Mouse (Mus musculus): ENCODE measurements at regions not wholly inside any gene's neighbourhood (a gene's known extent, or its start where the extent isn't known, plus 50 kb on each side); places are given as distances from the start of the nearest gene placed in this dataset.
A peak's percentile ranks its signal among the peaks of the same experiment; 100 is the strongest.

DNA sequence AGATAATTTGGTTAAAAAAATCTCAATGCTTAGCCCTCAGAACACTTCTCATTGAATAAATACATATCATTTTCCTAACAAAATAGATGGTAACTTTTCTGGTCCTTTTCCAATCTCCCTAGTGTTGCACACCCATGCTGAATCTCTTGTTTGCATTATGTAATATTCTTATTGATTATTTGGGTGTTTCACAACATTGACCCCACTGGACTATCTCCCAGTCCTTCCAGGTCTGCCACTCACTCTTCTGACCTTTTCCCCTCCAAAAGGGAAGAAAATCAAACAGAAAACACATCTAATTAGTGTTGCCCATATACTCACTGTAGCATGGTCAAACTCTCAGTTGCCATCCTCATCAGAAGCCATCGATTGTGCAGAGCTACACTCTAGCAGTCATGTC lies 305.7 kb downstream of the 9330182O14Rik start:
- 88% methylated on average over 1 of the region's 1 CpGs for WGBS
- ATAC-seq (ENCODE audit: insufficient number of reproducible peaks, low FRiP score, low TSS enrichment, low read depth), result no peak

DNA sequence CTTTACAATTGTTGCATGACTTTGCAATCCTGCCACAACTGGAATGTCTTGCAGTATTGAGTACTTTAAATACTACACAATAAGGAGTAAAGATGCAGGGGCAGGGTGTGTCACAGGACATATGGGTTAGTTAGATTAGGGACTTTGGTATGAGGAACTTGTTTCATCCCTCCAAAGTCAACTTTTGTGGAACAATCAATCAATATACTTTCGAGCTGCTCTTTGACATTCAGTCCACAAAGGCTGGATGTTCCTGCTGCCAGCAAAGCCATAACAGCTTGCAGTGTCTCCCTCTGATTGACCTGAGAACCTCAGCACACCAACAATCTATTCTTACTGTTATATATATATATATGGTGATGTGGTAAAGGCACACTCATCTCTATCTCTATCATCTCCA lies 314.5 kb downstream of the 9330182O14Rik start:
- no peak overlapping the region for H3K4me2 ChIP-seq (ENCODE audit: low read depth, severe bottlenecking)
- H3K27me3 ChIP-seq (ENCODE audit: control insufficient read depth, insufficient read depth, low read length), result no peaks in the 10 kb centered on the region
- no peaks in the 10 kb centered on the region for H3K9me3 ChIP-seq (ENCODE audit: control insufficient read depth, low read length)
- H3K4me1 ChIP-seq (ENCODE audit: control insufficient read depth, insufficient read depth, low read length), result no peaks in the 10 kb centered on the region
- ATAC-seq (ENCODE audit: insufficient number of reproducible peaks, low FRiP score, low TSS enrichment, low read depth) (no peak), DNase-seq (ENCODE audit: low spot score) (no peak)
- no peak overlapping the region for H3K4me3 ChIP-seq (ENCODE audit: low read depth, low read length)
- no peak overlapping the region for H3K27ac ChIP-seq (replicated peaks; ENCODE audit: low read depth, low read length)
- WGBS, result 86% methylated on average over 1 of the region's 1 CpGs
- no peak overlapping the region for H3K9ac ChIP-seq (ENCODE audit: low read length)
- H3K36me3 ChIP-seq (ENCODE audit: control insufficient read depth, insufficient read depth, low read length), result no peaks in the 10 kb centered on the region

More for the DNA sequence above, 305.7 kb downstream of the 9330182O14Rik start:
- Histone ChIP-seq H3K36me3 (ENCODE audit: control insufficient read depth, insufficient read depth, low read length) (no peaks in the 10 kb centered on the region), H3K4me2 (ENCODE audit: low read depth, severe bottlenecking) (no peak overlapping the region), H3K27me3 (ENCODE audit: control insufficient read depth, insufficient read depth, low read length) (no peaks in the 10 kb centered on the region), H3K9ac (ENCODE audit: low read length) (no peak overlapping the region), H3K4me1 (ENCODE audit: control insufficient read depth, insufficient read depth, low read length) (no peaks in the 10 kb centered on the region), H3K27ac (replicated peaks; ENCODE audit: low read depth, low read length) (no peak overlapping the region), H3K9me3 (ENCODE audit: control insufficient read depth, low read length) (no peaks in the 10 kb centered on the region), H3K4me3 (ENCODE audit: low read depth, low read length) (no peak overlapping the region)
- DNase-seq (ENCODE audit: low spot score), result no peak

DNA sequence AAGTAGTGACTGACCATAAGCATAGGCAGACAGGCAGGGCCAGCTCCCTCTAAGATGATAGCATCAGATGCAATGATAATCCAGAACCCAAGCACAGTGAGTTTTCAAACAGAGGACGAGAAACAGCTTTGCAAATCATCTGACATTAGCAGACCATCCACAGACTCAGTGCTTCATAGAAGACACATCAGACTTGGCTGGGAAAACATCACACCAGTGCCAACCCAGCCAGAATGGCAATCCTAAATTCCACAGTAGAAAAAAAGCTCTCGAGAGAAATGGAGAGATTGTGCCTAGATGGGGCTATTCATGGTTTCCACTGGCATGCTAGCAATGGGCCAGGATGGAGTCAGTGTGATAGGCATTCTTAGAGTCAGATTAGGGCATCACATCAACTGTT lies 319.1 kb downstream of the 9330182O14Rik start:
- no peaks in the 10 kb centered on the region for H3K4me1 ChIP-seq (ENCODE audit: control insufficient read depth, insufficient read depth, low read length)
- no peak for ATAC-seq (ENCODE audit: insufficient number of reproducible peaks, low FRiP score, low TSS enrichment, low read depth)
- H3K4me3 ChIP-seq (ENCODE audit: low read depth, low read length), result no peak overlapping the region
- no peak overlapping the region for H3K27ac ChIP-seq (replicated peaks; ENCODE audit: low read depth, low read length)
- no peak overlapping the region for H3K4me2 ChIP-seq (ENCODE audit: low read depth, severe bottlenecking)
- DNase-seq (ENCODE audit: low spot score), result no peak
- no peak overlapping the region for H3K9ac ChIP-seq (ENCODE audit: low read length)
- WGBS, result 80% methylated on average over 2 of the region's 2 CpGs
- H3K9me3 ChIP-seq (ENCODE audit: control insufficient read depth, low read length), result no peaks in the 10 kb centered on the region
- H3K27me3 ChIP-seq (ENCODE audit: control insufficient read depth, insufficient read depth, low read length), result no peaks in the 10 kb centered on the region
- H3K36me3 ChIP-seq (ENCODE audit: control insufficient read depth, insufficient read depth, low read length), result no peaks in the 10 kb centered on the region

DNA sequence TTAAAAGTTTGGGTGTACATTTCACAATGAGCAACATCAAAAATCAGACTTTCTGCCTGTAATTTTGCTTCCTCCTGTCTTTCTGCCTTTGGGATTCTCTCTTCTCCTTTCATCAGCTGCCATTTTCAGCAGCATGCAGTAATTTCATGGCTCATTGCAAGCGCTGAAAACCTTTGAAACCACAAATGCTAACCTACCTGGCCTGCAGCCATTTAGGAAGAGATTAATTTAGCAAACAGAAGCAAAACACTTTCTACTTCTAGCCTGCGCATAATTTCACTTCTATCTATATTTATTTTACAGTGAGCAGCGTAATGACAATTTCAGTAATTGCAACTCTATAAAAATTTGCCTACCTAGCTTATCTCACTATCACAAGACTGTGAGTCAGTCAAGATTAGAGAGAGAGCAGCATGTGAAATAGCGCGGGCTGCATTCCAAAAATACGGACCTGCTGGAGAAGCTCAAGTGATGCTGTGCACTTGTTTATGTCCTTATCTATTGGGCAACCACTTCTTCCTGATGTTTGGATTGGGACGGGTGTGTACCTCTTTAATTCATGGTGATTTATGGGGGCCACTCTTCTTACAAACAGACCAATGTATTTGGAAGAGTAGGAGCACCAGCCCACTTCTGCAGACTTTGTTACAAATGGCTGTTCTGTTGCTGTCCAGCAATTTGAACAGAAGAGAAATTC lies 341.6 kb downstream of the 9330182O14Rik start:
- H3K9ac ChIP-seq (ENCODE audit: low read length), result no peak overlapping the region
- no peak overlapping the region for H3K27ac ChIP-seq (replicated peaks; ENCODE audit: low read depth, low read length)
- H3K4me2 ChIP-seq (ENCODE audit: low read depth, severe bottlenecking), result no peak overlapping the region
- DNase-seq (ENCODE audit: low spot score) (no peak), ATAC-seq (ENCODE audit: insufficient number of reproducible peaks, low FRiP score, low TSS enrichment, low read depth) (no peak)
- 76% methylated on average over 7 of the region's 7 CpGs for WGBS
- no peaks in the 10 kb centered on the region for H3K27me3 ChIP-seq (ENCODE audit: control insufficient read depth, insufficient read depth, low read length)
- H3K36me3 ChIP-seq (ENCODE audit: control insufficient read depth, insufficient read depth, low read length), result no peaks in the 10 kb centered on the region
- H3K9me3 ChIP-seq (ENCODE audit: control insufficient read depth, low read length), result no peaks in the 10 kb centered on the region
- H3K4me1 ChIP-seq (ENCODE audit: control insufficient read depth, insufficient read depth, low read length), result no peaks in the 10 kb centered on the region
- H3K4me3 ChIP-seq (ENCODE audit: low read depth, low read length), result no peak overlapping the region

DNA sequence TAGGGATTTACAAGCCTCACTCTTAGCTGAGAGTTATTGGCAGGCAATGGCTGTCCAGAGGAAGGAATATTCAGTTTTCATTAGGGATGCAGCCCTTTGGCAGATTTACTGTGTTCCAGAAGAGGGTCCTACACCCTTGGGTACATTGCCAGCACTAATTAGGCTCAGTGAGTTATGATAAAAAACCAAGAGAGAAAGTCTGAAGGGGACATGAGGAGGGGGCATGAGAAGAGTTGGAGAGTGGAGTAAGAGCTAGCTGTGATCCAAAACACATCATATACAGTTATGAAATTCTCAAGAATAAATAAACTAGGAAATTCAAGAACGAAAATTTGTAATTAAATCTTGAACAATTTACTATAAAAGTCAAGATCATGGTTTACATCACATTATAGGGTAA lies 346.2 kb downstream of the 9330182O14Rik start:
- Histone ChIP-seq H3K27me3 (ENCODE audit: control insufficient read depth, insufficient read depth, low read length) (no peaks in the 10 kb centered on the region), H3K4me1 (ENCODE audit: control insufficient read depth, insufficient read depth, low read length) (no peaks in the 10 kb centered on the region), H3K27ac (replicated peaks; ENCODE audit: low read depth, low read length) (no peak overlapping the region), H3K9ac (ENCODE audit: low read length) (no peak overlapping the region), H3K4me3 (ENCODE audit: low read depth, low read length) (no peak overlapping the region), H3K4me2 (ENCODE audit: low read depth, severe bottlenecking) (no peak overlapping the region), H3K9me3 (ENCODE audit: control insufficient read depth, low read length) (no peaks in the 10 kb centered on the region), H3K36me3 (ENCODE audit: control insufficient read depth, insufficient read depth, low read length) (no peaks in the 10 kb centered on the region)
- no peak for DNase-seq (ENCODE audit: low spot score)
- no peak for ATAC-seq (ENCODE audit: insufficient number of reproducible peaks, low FRiP score, low TSS enrichment, low read depth)
- 90% methylated on average over 1 of the region's 1 CpGs for WGBS

DNA sequence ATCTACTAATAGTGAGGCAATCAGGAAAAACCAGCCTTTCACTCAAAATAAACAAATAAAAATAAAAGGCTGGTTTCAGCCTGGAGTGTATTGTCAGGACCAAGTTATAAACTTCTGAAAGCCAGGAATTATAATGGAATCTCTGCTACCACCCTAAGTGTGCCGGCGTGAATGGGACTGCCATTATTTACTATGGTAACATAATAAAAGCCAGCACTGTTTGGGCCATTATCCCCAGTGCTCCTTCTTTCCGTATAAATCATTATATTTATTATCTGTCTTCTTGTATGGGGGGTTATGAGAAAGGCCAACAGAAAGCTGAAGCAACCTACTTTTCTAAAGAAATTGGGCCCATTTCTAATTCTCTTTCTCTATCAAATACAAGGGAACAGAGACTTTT lies 347.1 kb downstream of the 9330182O14Rik start:
- no peak overlapping the region for H3K27ac ChIP-seq (replicated peaks; ENCODE audit: low read depth, low read length)
- no peaks in the 10 kb centered on the region for H3K27me3 ChIP-seq (ENCODE audit: control insufficient read depth, insufficient read depth, low read length)
- no peak overlapping the region for H3K4me3 ChIP-seq (ENCODE audit: low read depth, low read length)
- H3K36me3 ChIP-seq (ENCODE audit: control insufficient read depth, insufficient read depth, low read length), result no peaks in the 10 kb centered on the region
- no peaks in the 10 kb centered on the region for H3K9me3 ChIP-seq (ENCODE audit: control insufficient read depth, low read length)
- 17% methylated on average over 3 of the region's 3 CpGs for WGBS
- H3K9ac ChIP-seq (ENCODE audit: low read length), result no peak overlapping the region
- no peaks in the 10 kb centered on the region for H3K4me1 ChIP-seq (ENCODE audit: control insufficient read depth, insufficient read depth, low read length)
- H3K4me2 ChIP-seq (ENCODE audit: low read depth, severe bottlenecking), result no peak overlapping the region
- no peak for DNase-seq (ENCODE audit: low spot score)
- ATAC-seq (ENCODE audit: insufficient number of reproducible peaks, low FRiP score, low TSS enrichment, low read depth), result 0 out of 2 replicates have a peak, but pooled peaks have one; percentile 39

DNA sequence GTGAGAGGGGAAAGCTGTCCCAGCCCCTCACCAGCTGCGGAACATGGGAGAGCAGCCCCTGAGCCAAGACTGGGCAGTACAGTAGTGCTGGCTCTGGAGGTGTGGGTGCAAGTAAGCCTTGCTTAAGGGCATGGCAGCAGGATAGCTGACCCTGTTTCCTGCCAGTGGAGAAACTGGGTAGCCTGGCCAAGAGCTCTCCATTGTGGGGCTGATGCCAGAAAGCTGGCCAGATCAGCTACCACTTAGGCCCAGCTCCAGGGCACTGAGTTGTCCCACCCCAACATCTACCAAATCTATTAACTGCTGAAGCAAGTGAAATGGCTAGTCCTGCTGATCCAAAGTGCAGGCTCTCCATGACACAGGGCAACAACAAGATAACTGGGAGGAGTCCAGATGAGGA lies 351.8 kb downstream of the 9330182O14Rik start:
- Histone ChIP-seq H3K27me3 (ENCODE audit: control insufficient read depth, insufficient read depth, low read length) (no peaks in the 10 kb centered on the region), H3K36me3 (ENCODE audit: control insufficient read depth, insufficient read depth, low read length) (no peaks in the 10 kb centered on the region), H3K9me3 (ENCODE audit: control insufficient read depth, low read length) (no peaks in the 10 kb centered on the region), H3K4me3 (ENCODE audit: low read depth, low read length) (no peak overlapping the region), H3K4me2 (ENCODE audit: low read depth, severe bottlenecking) (no peak overlapping the region), H3K27ac (replicated peaks; ENCODE audit: low read depth, low read length) (no peak overlapping the region), H3K4me1 (ENCODE audit: control insufficient read depth, insufficient read depth, low read length) (no peaks in the 10 kb centered on the region), H3K9ac (ENCODE audit: low read length) (no peak overlapping the region)
- WGBS, result 82% methylated on average over 1 of the region's 1 CpGs
- no peak for DNase-seq (ENCODE audit: low spot score)
- no peak for ATAC-seq (ENCODE audit: insufficient number of reproducible peaks, low FRiP score, low TSS enrichment, low read depth)

DNA sequence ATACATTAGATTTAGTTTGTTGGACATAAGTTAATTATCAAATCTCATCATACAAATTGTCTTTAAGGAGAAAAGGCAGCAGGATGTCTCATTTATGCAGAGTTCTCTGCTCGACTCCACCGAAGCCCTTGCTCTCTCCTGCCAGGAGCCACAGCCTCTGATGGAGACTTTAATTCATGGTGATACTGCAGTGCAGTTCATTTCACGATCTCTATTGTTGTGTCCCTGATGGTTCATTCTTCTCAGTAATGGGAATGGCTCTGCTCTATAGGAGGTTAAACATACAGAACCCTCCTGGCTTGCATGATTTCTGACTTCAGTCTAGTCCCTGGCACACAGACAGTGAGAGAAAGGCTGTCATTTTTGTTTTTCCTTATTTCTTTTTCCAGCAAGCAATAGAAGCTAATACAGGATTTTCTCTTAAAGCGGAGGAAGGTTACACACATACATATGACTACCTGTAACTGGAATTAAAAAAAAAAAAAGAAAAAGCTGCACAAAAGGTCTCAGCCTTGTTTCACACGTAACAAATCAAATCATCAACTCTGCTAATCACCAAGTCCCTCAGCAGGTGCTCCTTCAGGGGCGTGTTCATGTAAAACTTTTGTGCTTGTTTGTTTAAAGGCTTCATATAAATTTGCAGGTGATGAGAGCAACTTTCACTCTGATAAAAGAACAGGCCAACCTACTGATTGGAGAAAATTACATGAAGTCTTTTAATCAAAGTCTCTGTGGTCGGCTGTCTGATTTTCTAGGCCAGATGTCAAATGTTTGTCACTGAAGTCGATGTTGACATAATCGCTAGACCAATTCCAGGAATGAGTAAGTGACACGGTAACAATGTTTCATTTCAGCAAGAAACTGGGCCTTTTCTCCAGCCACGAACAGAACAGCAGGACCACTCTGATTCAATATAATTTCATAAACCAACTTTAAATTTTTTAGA lies 367.3 kb downstream of the 9330182O14Rik start:
- Histone ChIP-seq H3K27ac (replicated peaks; ENCODE audit: low read depth, low read length) (no peak overlapping the region), H3K4me3 (ENCODE audit: low read depth, low read length) (no peak overlapping the region), H3K27me3 (ENCODE audit: control insufficient read depth, insufficient read depth, low read length) (no peaks in the 10 kb centered on the region), H3K4me1 (ENCODE audit: control insufficient read depth, insufficient read depth, low read length) (no peaks in the 10 kb centered on the region), H3K9ac (ENCODE audit: low read length) (no peak overlapping the region), H3K4me2 (ENCODE audit: low read depth, severe bottlenecking) (no peak overlapping the region), H3K9me3 (ENCODE audit: control insufficient read depth, low read length) (no peaks in the 10 kb centered on the region), H3K36me3 (ENCODE audit: control insufficient read depth, insufficient read depth, low read length) (no peaks in the 10 kb centered on the region)
- WGBS, result 36% methylated on average over 11 of the region's 11 CpGs
- no peak for DNase-seq (ENCODE audit: low spot score)
- ATAC-seq (ENCODE audit: insufficient number of reproducible peaks, low FRiP score, low TSS enrichment, low read depth), result no peak

Measured in limb, embryonic 11.5 days (tissue).